11 mouse cellular contexts compared by ENCODE assay signal in genomic region chr2:156760843-156761505, GRCm38 (mm10). TPM values are rescaled to one million over a fixed set of nuclear protein-coding genes. Genes with fewer than 3 reads are reported as not detected.
A peak's percentile ranks its signal among the peaks of the same experiment; 100 is the strongest.
DNase-seq lines count a peak whose midpoint lies in the region; ATAC-seq and TF ChIP-seq lines count a peak whose summit lies in the region.
"Had no signal": no experiment of that assay in that cellular context is flagged by ENCODE, and none has a peak within 500 bp of the region (broad histone marks: within the 10 kb centered on the region; RNA-seq: fewer than 3 reads in every experiment).

No protein-coding gene starts in this region.

- no peak overlapping the region for H3K4me3 ChIP-seq in layer of hippocampus, adult 2 months
- H3K4me3 ChIP-seq in bone marrow, adult 2 months (replicated peaks; ENCODE audit: control insufficient read depth, low read depth, low read length), result no peak overlapping the region
- H3K4me3 ChIP-seq: erythroblast, embryonic 14.5 days had no signal

- TF ChIP-seq POLR2A in bone marrow, adult 2 months (IDR thresholded peaks at IDR 0.05; ENCODE audit: borderline replicate concordance, control insufficient read depth, low read depth, low read length), result no peak

- no peak for ATAC-seq in cerebellum, adult (ENCODE audit: insufficient number of reproducible peaks, low FRiP score, low TSS enrichment)

- WGBS in bone marrow, adult 2 months, result 76% methylated on average over 5 of the region's 5 CpGs

- no peak overlapping the region; the same call in 1 of the 2 replicates for H3K27ac ChIP-seq in layer of hippocampus, adult 2 months
- no peak overlapping the region for H3K27ac ChIP-seq in bone marrow, adult 2 months (ENCODE audit: control insufficient read depth, insufficient read depth, low read depth, low read length, poor library complexity)
- H3K27ac ChIP-seq: hindbrain, embryonic 14.5 days had no signal

- H3K4me1 ChIP-seq in bone marrow, adult 2 months (ENCODE audit: control insufficient read depth, insufficient read depth, low read length), result no peaks in the 10 kb centered on the region

- TF ChIP-seq CTCF in layer of hippocampus, adult 2 months (conservative IDR thresholded peaks at IDR 0.05), result peak; percentile 67
- peak; percentile 31; the same call in 1 of the 2 replicates for TF ChIP-seq CTCF in bone marrow, adult 2 months (IDR thresholded peaks at IDR 0.05; ENCODE audit: control insufficient read depth, insufficient read depth, low read length)

- peak; percentile 53 for DNase-seq in cerebellum, adult 9-11 months
- no peak for DNase-seq in layer of hippocampus, adult 2 months (ENCODE audit: low spot score in 2 of 2)
- DNase-seq in layer of hippocampus, adult 18-20 months (ENCODE audit: low spot score in 2 of 2), result no peak
- DNase-seq in lung, postnatal 36 days, result peak; percentile 42
- DNase-seq in frontal cortex, postnatal 36 days (ENCODE audit: low spot score in 2 of 2), result no peak
- no peak for DNase-seq in ovary, postnatal 10 days (ENCODE audit: low spot score)

RNA-seq across cellular contexts. Expression of gene Myl9, which starts 14.2 kb away (rescaled TPM):
- total RNA-seq in layer of hippocampus, adult 2 months (2021), result 10 to 100 TPM; 14.3 to 18.6 TPM
- total RNA-seq in layer of hippocampus, adult 18-20 months (2021), result 10 to 100 TPM in 1 of 2 experiments, 1 to 10 TPM in 1; 8.7 to 12.2 TPM
- polyA plus RNA-seq in bone marrow, adult 2 months (2011; ENCODE audit: insufficient read depth, insufficient read length, low replicate concordance, missing spikeins), result 59.5 and 110 TPM in 2 replicates
- total RNA-seq: granulocyte monocyte progenitor cell, adult 5-6 weeks had no signal

Comparison
In these comparisons a context has a peak if more than half of its experiments do, and no peak if none do; other contexts are left out.
1. DNase-seq: peak in cerebellum, adult 9-11 months (single experiment) and lung, postnatal 36 days (single experiment); none in layer of hippocampus, adult 2 months (0 of 2), layer of hippocampus, adult 18-20 months (0 of 2), frontal cortex, postnatal 36 days (0 of 2) and ovary, postnatal 10 days (single experiment).